Mouse (Mus musculus) adipocyte (in vitro differentiated cells): Measurements from ENCODE around the gene Dtx4.

ENCODE experiments used
- DNase-seq: peaks from one replicate; pipeline ENCODE4 v3.0.0-alpha.2; 2016; ENCODE audit warnings: low spot score

Gene Dtx4

GRCm38 (mm10) chr19:12418312-12418711 is 82.9 kb downstream of the Dtx4 start:
- no peak for DNase-seq

- no peak for DNase-seq
Observed at GRCm38 (mm10) chr19:12417361-12417760, 83.9 kb downstream of the Dtx4 start, which contains the start of gene Olfr1441. Gene Olfr1441 (plus strand): TSS chr19:12417433.
